Mouse (Mus musculus): ENCODE results near the gene Foxi1. TPM values are rescaled to one million over a fixed set of nuclear protein-coding genes. Genes with fewer than 3 reads are reported as not detected.
"Not testable (repeated sequence)": the region's sequence is repeated elsewhere in the genome, so short reads cannot be mapped to it uniquely, and the experiment has no call there.

The Foxi1 gene
- polyA plus RNA-seq (2012): 0.02 TPM in 1 of 2 replicates, not detected in the other

GRCm38 (mm10) chr11:34207989-34208388 is at the start of gene Foxi1:
Gene Foxi1 (minus strand): TSS chr11:34208089.
- Histone ChIP-seq H3K4me1 (ENCODE audit: control insufficient read depth) (no peaks in the 10 kb centered on the region), H3K4me3 (replicated peaks) (no peak within 1 kb of the TSS), H3K27me3 (ENCODE audit: control insufficient read depth) (no peaks in the 10 kb centered on the region), H3K36me3 (ENCODE audit: control insufficient read depth) (no peaks in the 10 kb centered on the region), H3K9me3 (ENCODE audit: control insufficient read depth, low read length) (no peaks in the 10 kb centered on the region)
- no peak for TF ChIP-seq TAL1 (IDR thresholded peaks at IDR 0.05; ENCODE audit: low read length)
- TF ChIP-seq GATA1 (IDR thresholded peaks at IDR 0.05; ENCODE audit: low read length): no peak

- H3K36me3 ChIP-seq (ENCODE audit: control insufficient read depth): no peaks in the 10 kb centered on the region
- no peaks in the 10 kb centered on the region for H3K9me3 ChIP-seq (ENCODE audit: control insufficient read depth, low read length)
- no peak for TF ChIP-seq TAL1 (IDR thresholded peaks at IDR 0.05; ENCODE audit: low read length)
- TF ChIP-seq GATA1 (IDR thresholded peaks at IDR 0.05; ENCODE audit: low read length): no peak
- no peak overlapping the region for H3K4me3 ChIP-seq (replicated peaks)
- no peaks in the 10 kb centered on the region for H3K4me1 ChIP-seq (ENCODE audit: control insufficient read depth)
- H3K27me3 ChIP-seq (ENCODE audit: control insufficient read depth): no peaks in the 10 kb centered on the region
Measured at GRCm38 (mm10) chr11:34242979-34243378, 35.1 kb upstream of the Foxi1 start.

GRCm38 (mm10) chr11:34240252-34240651 is 32.4 kb upstream of the Foxi1 start:
- Histone ChIP-seq H3K9me3 (ENCODE audit: control insufficient read depth, low read length) (no peaks in the 10 kb centered on the region), H3K27me3 (ENCODE audit: control insufficient read depth) (no peaks in the 10 kb centered on the region), H3K36me3 (ENCODE audit: control insufficient read depth) (no peaks in the 10 kb centered on the region), H3K4me1 (ENCODE audit: control insufficient read depth) (no peaks in the 10 kb centered on the region), H3K4me3 (replicated peaks) (no peak overlapping the region)
- no peak for TF ChIP-seq TAL1 (IDR thresholded peaks at IDR 0.05; ENCODE audit: low read length)
- no peak for TF ChIP-seq GATA1 (IDR thresholded peaks at IDR 0.05; ENCODE audit: low read length)

GRCm38 (mm10) chr11:34239691-34240090 is 31.8 kb upstream of the Foxi1 start:
- Histone ChIP-seq H3K4me3 (replicated peaks) (no peak overlapping the region), H3K9me3 (ENCODE audit: control insufficient read depth, low read length) (no peaks in the 10 kb centered on the region), H3K27me3 (ENCODE audit: control insufficient read depth) (no peaks in the 10 kb centered on the region), H3K4me1 (ENCODE audit: control insufficient read depth) (no peaks in the 10 kb centered on the region), H3K36me3 (ENCODE audit: control insufficient read depth) (no peaks in the 10 kb centered on the region)
- TF ChIP-seq GATA1 (IDR thresholded peaks at IDR 0.05; ENCODE audit: low read length): no peak
- TF ChIP-seq TAL1 (IDR thresholded peaks at IDR 0.05; ENCODE audit: low read length): no peak

GRCm38 (mm10) chr11:34236885-34237284 is 29.0 kb upstream of the Foxi1 start:
- TF ChIP-seq TAL1 (IDR thresholded peaks at IDR 0.05; ENCODE audit: low read length) (no peak), GATA1 (IDR thresholded peaks at IDR 0.05; ENCODE audit: low read length) (no peak)
- no peak overlapping the region for H3K4me3 ChIP-seq (replicated peaks)
- H3K36me3 ChIP-seq (ENCODE audit: control insufficient read depth): no peaks in the 10 kb centered on the region
- no peaks in the 10 kb centered on the region for H3K4me1 ChIP-seq (ENCODE audit: control insufficient read depth)
- no peaks in the 10 kb centered on the region for H3K9me3 ChIP-seq (ENCODE audit: control insufficient read depth, low read length)
- no peaks in the 10 kb centered on the region for H3K27me3 ChIP-seq (ENCODE audit: control insufficient read depth)

- Histone ChIP-seq H3K4me1 (ENCODE audit: control insufficient read depth) (no peaks in the 10 kb centered on the region), H3K9me3 (ENCODE audit: control insufficient read depth, low read length) (no peaks in the 10 kb centered on the region), H3K27me3 (ENCODE audit: control insufficient read depth) (no peaks in the 10 kb centered on the region), H3K4me3 (replicated peaks) (no peak overlapping the region), H3K36me3 (ENCODE audit: control insufficient read depth) (no peaks in the 10 kb centered on the region)
- TF ChIP-seq TAL1 (IDR thresholded peaks at IDR 0.05; ENCODE audit: low read length) (no peak), GATA1 (IDR thresholded peaks at IDR 0.05; ENCODE audit: low read length) (no peak)
Measured at GRCm38 (mm10) chr11:34236091-34236759, 28.3 kb upstream of the Foxi1 start.

- H3K9me3 ChIP-seq (ENCODE audit: control insufficient read depth, low read length): no peaks in the 10 kb centered on the region
- no peaks in the 10 kb centered on the region for H3K4me1 ChIP-seq (ENCODE audit: control insufficient read depth)
- H3K27me3 ChIP-seq (ENCODE audit: control insufficient read depth): no peaks in the 10 kb centered on the region
- TF ChIP-seq GATA1 (IDR thresholded peaks at IDR 0.05; ENCODE audit: low read length): no peak
- no peak for TF ChIP-seq TAL1 (IDR thresholded peaks at IDR 0.05; ENCODE audit: low read length)
- H3K4me3 ChIP-seq (replicated peaks): no peak overlapping the region
- no peaks in the 10 kb centered on the region for H3K36me3 ChIP-seq (ENCODE audit: control insufficient read depth)
Measured at GRCm38 (mm10) chr11:34228758-34229364, 21.0 kb upstream of the Foxi1 start.

GRCm38 (mm10) chr11:34227180-34227579 is 19.3 kb upstream of the Foxi1 start:
- H3K9me3 ChIP-seq (ENCODE audit: control insufficient read depth, low read length): no peaks in the 10 kb centered on the region
- no peaks in the 10 kb centered on the region for H3K27me3 ChIP-seq (ENCODE audit: control insufficient read depth)
- H3K4me1 ChIP-seq (ENCODE audit: control insufficient read depth): no peaks in the 10 kb centered on the region
- no peaks in the 10 kb centered on the region for H3K36me3 ChIP-seq (ENCODE audit: control insufficient read depth)
- TF ChIP-seq GATA1 (IDR thresholded peaks at IDR 0.05; ENCODE audit: low read length): no peak
- no peak for TF ChIP-seq TAL1 (IDR thresholded peaks at IDR 0.05; ENCODE audit: low read length)
- no peak overlapping the region for H3K4me3 ChIP-seq (replicated peaks)

- not testable (repeated sequence) for H3K4me1 ChIP-seq (ENCODE audit: control insufficient read depth); H3K4me3 ChIP-seq (replicated peaks); H3K9me3 ChIP-seq (ENCODE audit: control insufficient read depth, low read length); H3K36me3 ChIP-seq (ENCODE audit: control insufficient read depth); H3K27me3 ChIP-seq (ENCODE audit: control insufficient read depth)
Measured at GRCm38 (mm10) chr11:34220596-34220995, 12.7 kb upstream of the Foxi1 start.
